In genomic region chr10:24634288-24634687, GRCm38 (mm10) we compare ENCODE assay signal across 8 mouse cellular contexts. TPM values are rescaled to one million over a fixed set of nuclear protein-coding genes. Genes with fewer than 3 reads are reported as not detected.
DNase-seq lines count a peak whose midpoint lies in the region; ATAC-seq lines count a peak whose summit lies in the region.

No protein-coding gene starts in this region.

- no peaks in the 10 kb centered on the region for H3K9me3 ChIP-seq in heart, embryonic 11.5 days (replicated peaks; ENCODE audit: control insufficient read depth, low read length)
- H3K9me3 ChIP-seq in forebrain, embryonic 16.5 days (ENCODE audit: control insufficient read depth, low read length), result no peaks in the 10 kb centered on the region

- H3K4me2 ChIP-seq in heart, embryonic 11.5 days, result no peak overlapping the region
- H3K4me2 ChIP-seq in forebrain, embryonic 16.5 days (ENCODE audit: low read length), result no peak overlapping the region

- H3K4me3 ChIP-seq in heart, embryonic 11.5 days (ENCODE audit: low read depth, low read length), result no peak overlapping the region
- H3K4me3 ChIP-seq in forebrain, embryonic 16.5 days (replicated peaks; ENCODE audit: low read length), result no peak overlapping the region

- no peaks in the 10 kb centered on the region for H3K27me3 ChIP-seq in heart, embryonic 11.5 days (ENCODE audit: control insufficient read depth, insufficient read depth, low read length)
- no peaks in the 10 kb centered on the region for H3K27me3 ChIP-seq in forebrain, embryonic 16.5 days (replicated peaks; ENCODE audit: control insufficient read depth, insufficient read depth, low read length)

- ATAC-seq in heart, embryonic 11.5 days (replicated peaks; ENCODE audit: insufficient number of reproducible peaks, low FRiP score, low TSS enrichment), result no peak
- peak; percentile 65 for ATAC-seq in granulocyte monocyte progenitor cell, adult 5-6 weeks (replicated peaks; ENCODE audit: poor library complexity, severe bottlenecking)
- ATAC-seq in megakaryocyte, adult 5-6 weeks (ENCODE audit: poor library complexity, severe bottlenecking), result peak; percentile 23; the same call in 1 of the 2 replicates
- no peak for ATAC-seq in forebrain, embryonic 16.5 days

- 62% methylated on average over 9 of the region's 9 CpGs for WGBS in heart, embryonic 11.5 days (ENCODE audit: insufficient replicate concordance)
- WGBS in forebrain, embryonic 16.5 days, result 83% methylated on average over 9 of the region's 9 CpGs

- H3K9ac ChIP-seq in heart, embryonic 11.5 days (ENCODE audit: low read depth, low read length), result no peak overlapping the region
- H3K9ac ChIP-seq in forebrain, embryonic 16.5 days (replicated peaks; ENCODE audit: low read depth, low read length), result no peak overlapping the region

- peaks cover 8% of the 10 kb centered on the region for H3K4me1 ChIP-seq in heart, embryonic 11.5 days (ENCODE audit: control insufficient read depth, insufficient read depth, low read length)
- no peaks in the 10 kb centered on the region for H3K4me1 ChIP-seq in forebrain, embryonic 16.5 days (replicated peaks; ENCODE audit: control insufficient read depth, insufficient read depth, low read length)

- no peaks in the 10 kb centered on the region for H3K36me3 ChIP-seq in heart, embryonic 11.5 days (ENCODE audit: control insufficient read depth, insufficient read depth, low read length)
- no peaks in the 10 kb centered on the region for H3K36me3 ChIP-seq in forebrain, embryonic 16.5 days (ENCODE audit: control insufficient read depth, insufficient read depth)

- peak; percentile 98 for DNase-seq in heart, adult 11 months
- DNase-seq in kidney, adult 18-20 months, result peak; percentile 19
- no peak for DNase-seq in cerebellum, adult 8-10 months
- no peak for DNase-seq in thymus, postnatal 36 days

- no peak overlapping the region for H3K27ac ChIP-seq in heart, embryonic 11.5 days (ENCODE audit: low read depth, low read length)
- H3K27ac ChIP-seq in forebrain, embryonic 16.5 days (ENCODE audit: low read length), result no peak overlapping the region

RNA-seq across cellular contexts. Expression of gene Ccn2, which starts 39.0 kb away (rescaled TPM):
- polyA plus RNA-seq in heart, embryonic 11.5 days (2014; fragmentation: Nextera tagmentation; extraction: Ambion mirVana), result 25.2 and 26.4 TPM in 2 replicates
- not detected in 2 replicates for total RNA-seq in granulocyte monocyte progenitor cell, adult 5-6 weeks (2014; fragmentation: Nextera tagmentation)
- total RNA-seq in granulocyte monocyte progenitor cell, adult 5-6 weeks (2017), result not detected in 2 replicates
- 0.36 TPM in 1 of 2 replicates, not detected in the other for total RNA-seq in megakaryocyte, adult 5-6 weeks (2015)
- 0.12 TPM in 1 of 2 replicates, not detected in the other for total RNA-seq in megakaryocyte, adult 5-6 weeks (2017)
- polyA plus RNA-seq in forebrain, embryonic 16.5 days (2015; fragmentation: Nextera tagmentation; extraction: Ambion mirVana), result 3.0 and 3.5 TPM in 2 replicates

Comparison
In these comparisons a context has a peak if more than half of its experiments do, and no peak if none do; other contexts are left out.
1. DNase-seq: peak in heart, adult 11 months (single experiment) and kidney, adult 18-20 months (single experiment); none in cerebellum, adult 8-10 months (single experiment) and thymus, postnatal 36 days (0 of 2).
2. ATAC-seq: peak in granulocyte monocyte progenitor cell, adult 5-6 weeks (single experiment) and megakaryocyte, adult 5-6 weeks (single experiment); none in heart, embryonic 11.5 days (single experiment) and forebrain, embryonic 16.5 days (single experiment).